Mouse (Mus musculus): Measurements from ENCODE around the gene Stag1.

DNA sequence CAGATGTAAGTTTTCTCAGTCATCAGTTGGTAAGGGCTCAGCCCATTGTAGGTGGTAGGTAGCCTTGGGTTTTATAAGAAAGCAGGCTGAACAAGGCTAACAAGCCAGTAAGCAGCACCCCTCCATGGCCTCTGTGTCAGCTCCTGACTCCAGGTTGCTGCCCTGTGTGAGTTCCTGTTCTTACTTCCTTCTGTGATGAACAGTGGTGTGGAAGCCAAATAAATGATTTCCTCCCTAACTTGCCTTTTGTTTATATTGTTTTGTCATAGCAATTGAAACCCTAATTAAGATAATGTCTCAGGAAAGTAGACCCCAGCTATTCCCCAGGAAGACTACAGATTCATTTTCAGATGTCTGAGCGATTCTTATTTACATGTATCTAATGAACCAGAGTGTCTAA lies 134.2 kb downstream of the Stag1 start:
- TF ChIP-seq POLR2A (IDR thresholded peaks at IDR 0.05; ENCODE audit: insufficient read depth, low read length) (no peak), CTCF (IDR thresholded peaks at IDR 0.05; ENCODE audit: low read depth, low read length) (no peak)
